Mouse (Mus musculus): ENCODE results near the gene Erp27.

GRCm38 (mm10) chr6:136937117-136937516 is 15.1 kb upstream of the Erp27 start:
- no peak for TF ChIP-seq CTCF (conservative IDR thresholded peaks at IDR 0.05 in 1 of 2, IDR thresholded peaks at IDR 0.05 in 1 of 2; ENCODE audit: low read depth in 2 of 2, low read length in 2 of 2)
- TF ChIP-seq MXI1 (IDR thresholded peaks at IDR 0.05; ENCODE audit: low read depth, low read length) = peak; percentile 34; the same call in 1 of the 2 replicates
- no peak for TF ChIP-seq TCF12 (IDR thresholded peaks at IDR 0.05; ENCODE audit: low read depth, low read length)
- no peak for TF ChIP-seq ZC3H11A (IDR thresholded peaks at IDR 0.05; ENCODE audit: low read depth, low read length)
- no peak for TF ChIP-seq USF1 (IDR thresholded peaks at IDR 0.05; ENCODE audit: low read depth, low read length)
- no peak for TF ChIP-seq POLR2A (IDR thresholded peaks at IDR 0.05; ENCODE audit: low read depth, low read length)
- TF ChIP-seq EP300 (IDR thresholded peaks at IDR 0.05; ENCODE audit: low read length) = no peak
- no peak for TF ChIP-seq E2F4 (IDR thresholded peaks at IDR 0.05; ENCODE audit: insufficient replicate concordance, low read depth, low read length)
- TF ChIP-seq POLR2AphosphoS2 (IDR thresholded peaks at IDR 0.05; ENCODE audit: low read depth, low read length) = no peak
- 0 out of 2 replicates have a peak, but pooled peaks have one; percentile 23 for TF ChIP-seq BHLHE40 (IDR thresholded peaks at IDR 0.05; ENCODE audit: low read depth, low read length)

Measured in CH12.LX (cell line).